Mouse (Mus musculus) forebrain, embryonic 11.5 days (tissue): Measurements from ENCODE around the gene 4930558K02Rik. TPM values are rescaled to one million over a fixed set of nuclear protein-coding genes. Genes with fewer than 3 reads are reported as not detected.

Experiments
- ATAC-seq: fragments of 200-750 bp; cut with Nextera tagmentation; replicated peaks from 2 replicates; pipeline ENCODE4 v1.8.0; 2017; ENCODE audit warnings: moderate TSS enrichment; ENCODE audit not compliant: low FRiP score
- DNase-seq: peaks from one replicate; pipeline ENCODE4 v3.0.0-alpha.2; 2017; ENCODE audit warnings: low spot score
- H3K27ac ChIP-seq: fragments of 300-500 bp; sonication (generic); 2 replicates; pipeline ENCODE4 v1.5.1; 2014; ENCODE audit warnings: low read depth, low read length
- H3K27me3 ChIP-seq: fragments of 300-500 bp; sonication (generic); 2 replicates; pipeline ENCODE4 v1.6.1; 2014; ENCODE audit warnings: mild to moderate bottlenecking, low read length, mixed read lengths; ENCODE audit not compliant: control insufficient read depth, insufficient read depth
- H3K36me3 ChIP-seq: fragments of 300-500 bp; sonication (generic); 2 replicates; pipeline ENCODE4 v1.6.1; 2014; ENCODE audit warnings: mild to moderate bottlenecking, low read length, moderate library complexity, mixed read lengths; ENCODE audit not compliant: control insufficient read depth, insufficient read depth
- H3K4me1 ChIP-seq: fragments of 300-500 bp; sonication (generic); replicated peaks from 2 replicates; pipeline ENCODE4 v1.6.1; 2014; ENCODE audit warnings: low read length, mixed read lengths; ENCODE audit not compliant: control insufficient read depth, insufficient read depth
- H3K4me2 ChIP-seq: fragments of 300-500 bp; sonication (generic); 2 replicates; pipeline ENCODE4 v1.6.1; 2014; ENCODE audit warnings: low read depth, mild to moderate bottlenecking, low read length, moderate library complexity, mixed read lengths; ENCODE audit not compliant: severe bottlenecking
- H3K4me3 ChIP-seq: fragments of 300-500 bp; sonication (generic); 2 replicates; pipeline ENCODE4 v1.5.1; 2014; ENCODE audit warnings: low read depth, low read length
- H3K9ac ChIP-seq: fragments of 300-500 bp; sonication (generic); 2 replicates; pipeline ENCODE4 v1.6.1; 2014; ENCODE audit warnings: low read length
- H3K9me3 ChIP-seq: fragments of 300-500 bp; sonication (generic); 2 replicates; pipeline ENCODE4 v1.6.1; 2016; ENCODE audit warnings: low read length, mixed read lengths; ENCODE audit not compliant: control insufficient read depth
- WGBS: fragments of 180-500 bp; shearing (Covaris S2); extraction: QIAGEN DNeasy Blood & Tissue Kit; methylation state at CpG from one replicate; pipeline ENCODE4 v1.1.7; 2014; 5-methylcytosine and 5-hydroxymethylcytosine counted together
- polyA plus RNA-seq: library from polyadenylated mRNA; unstranded; fragments of >200 nt; fragmentation: Nextera tagmentation; extraction: Ambion mirVana; gene quantifications from 2 replicates; pipeline ENCODE4 v1.2.1, GENCODE M21; 2014

4930558K02Rik gene
- polyA plus RNA-seq = not detected in 2 replicates

GRCm38 (mm10) chr1:161979536-161979935 lies at the start of gene 4930558K02Rik:
Gene 4930558K02Rik, minus strand, starts transcription at chr1:161979636.
- no peaks in the 10 kb centered on the region for H3K4me1 ChIP-seq
- H3K27me3 ChIP-seq = no peaks in the 10 kb centered on the region
- no peak within 1 kb of the TSS for H3K4me2 ChIP-seq
- no peak for DNase-seq
- ATAC-seq = no peak
- no peak within 1 kb of the TSS for H3K9ac ChIP-seq
- no peaks in the 10 kb centered on the region for H3K9me3 ChIP-seq
- no peak within 1 kb of the TSS for H3K27ac ChIP-seq
- no peak within 1 kb of the TSS for H3K4me3 ChIP-seq
- H3K36me3 ChIP-seq = no peaks in the 10 kb centered on the region
- 67% methylated on average over 1 of the region's 1 CpGs for WGBS

- WGBS = 69% methylated on average over 8 of the region's 8 CpGs
- H3K4me1 ChIP-seq = 0 out of 2 replicates have a peak, but pooled peaks cover 3% of the 10 kb centered on the region
- ATAC-seq = no peak
Measured at GRCm38 (mm10) chr1:162023681-162024270, 44.3 kb upstream of the 4930558K02Rik start.

GRCm38 (mm10) chr1:162020766-162021165 lies 41.3 kb upstream of the 4930558K02Rik start:
- no peak overlapping the region for H3K4me2 ChIP-seq
- peaks cover 4% of the 10 kb centered on the region; the same call in 1 of the 2 replicates for H3K4me1 ChIP-seq
- no peak overlapping the region for H3K4me3 ChIP-seq
- 69% methylated on average over 4 of the region's 4 CpGs for WGBS
- H3K36me3 ChIP-seq = no peaks in the 10 kb centered on the region
- H3K27me3 ChIP-seq = no peaks in the 10 kb centered on the region
- ATAC-seq (no peak), DNase-seq (no peak)
- H3K9me3 ChIP-seq = no peaks in the 10 kb centered on the region
- H3K27ac ChIP-seq = no peak overlapping the region
- H3K9ac ChIP-seq = no peak overlapping the region

More at GRCm38 (mm10) chr1:162023681-162024270, 44.3 kb upstream of the 4930558K02Rik start:
- Histone ChIP-seq H3K4me3 (no peak overlapping the region), H3K9me3 (no peaks in the 10 kb centered on the region), H3K27me3 (no peaks in the 10 kb centered on the region), H3K27ac (no peak overlapping the region), H3K36me3 (no peaks in the 10 kb centered on the region), H3K9ac (no peak overlapping the region), H3K4me2 (no peak overlapping the region)
- no peak for DNase-seq

- Histone ChIP-seq H3K27ac (no peak overlapping the region), H3K9ac (no peak overlapping the region), H3K27me3 (no peaks in the 10 kb centered on the region), H3K9me3 (no peaks in the 10 kb centered on the region), H3K4me1 (peaks cover 4% of the 10 kb centered on the region; the same call in 1 of the 2 replicates), H3K4me3 (no peak overlapping the region), H3K36me3 (no peaks in the 10 kb centered on the region), H3K4me2 (no peak overlapping the region)
- DNase-seq (no peak), ATAC-seq (no peak)
- WGBS = 56% methylated on average over 7 of the region's 7 CpGs
Measured at GRCm38 (mm10) chr1:162020303-162020731, 40.9 kb upstream of the 4930558K02Rik start.

GRCm38 (mm10) chr1:162018601-162018977 lies 39.2 kb upstream of the 4930558K02Rik start:
- DNase-seq (no peak), ATAC-seq (no peak)
- no peaks in the 10 kb centered on the region for H3K9me3 ChIP-seq
- H3K36me3 ChIP-seq = no peaks in the 10 kb centered on the region
- no peak overlapping the region for H3K9ac ChIP-seq
- H3K4me1 ChIP-seq = peaks cover 4% of the 10 kb centered on the region; the same call in 1 of the 2 replicates
- no peak overlapping the region for H3K27ac ChIP-seq
- no peaks in the 10 kb centered on the region for H3K27me3 ChIP-seq
- 87% methylated on average over 6 of the region's 6 CpGs for WGBS
- H3K4me2 ChIP-seq = no peak overlapping the region
- no peak overlapping the region for H3K4me3 ChIP-seq

DNA sequence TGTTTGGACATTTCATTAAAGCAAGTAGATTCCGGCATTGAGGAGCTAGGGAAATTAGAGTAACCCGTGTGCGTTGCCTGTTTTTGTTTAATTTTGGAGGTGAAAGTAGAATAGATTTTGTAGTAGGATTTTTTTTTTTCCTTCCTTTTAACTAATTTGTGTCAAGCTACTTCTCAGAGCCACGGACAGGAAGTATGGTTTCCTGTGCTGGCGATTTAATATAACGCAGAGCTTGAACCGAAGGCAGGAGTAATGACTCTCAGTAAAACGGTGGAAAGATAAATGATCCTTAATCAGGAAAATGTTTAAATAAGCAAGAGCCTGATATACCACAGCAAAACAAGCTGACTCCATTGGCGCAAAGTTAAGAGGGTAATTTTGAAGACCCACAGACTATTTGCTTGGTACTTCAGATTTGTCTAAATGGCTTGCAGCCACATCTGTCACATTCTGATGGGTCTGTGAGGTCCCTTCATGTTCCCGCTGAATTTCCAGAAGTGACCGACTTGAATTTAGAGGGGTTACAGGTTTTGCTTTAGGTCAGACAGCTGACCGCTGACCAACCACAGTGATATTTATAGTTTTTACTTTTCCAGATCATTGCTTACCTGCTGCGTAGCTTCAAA lies 38.7 kb upstream of the 4930558K02Rik start:
- ATAC-seq = no peak
- Histone ChIP-seq H3K9ac (no peak overlapping the region), H3K4me2 (no peak overlapping the region), H3K36me3 (no peaks in the 10 kb centered on the region), H3K9me3 (no peaks in the 10 kb centered on the region), H3K27me3 (no peaks in the 10 kb centered on the region), H3K4me3 (no peak overlapping the region), H3K4me1 (peaks cover 4% of the 10 kb centered on the region; the same call in 1 of the 2 replicates), H3K27ac (no peak overlapping the region)
- DNase-seq = no peak
- 85% methylated on average over 13 of the region's 13 CpGs for whole genome bisulfite sequencing

DNA sequence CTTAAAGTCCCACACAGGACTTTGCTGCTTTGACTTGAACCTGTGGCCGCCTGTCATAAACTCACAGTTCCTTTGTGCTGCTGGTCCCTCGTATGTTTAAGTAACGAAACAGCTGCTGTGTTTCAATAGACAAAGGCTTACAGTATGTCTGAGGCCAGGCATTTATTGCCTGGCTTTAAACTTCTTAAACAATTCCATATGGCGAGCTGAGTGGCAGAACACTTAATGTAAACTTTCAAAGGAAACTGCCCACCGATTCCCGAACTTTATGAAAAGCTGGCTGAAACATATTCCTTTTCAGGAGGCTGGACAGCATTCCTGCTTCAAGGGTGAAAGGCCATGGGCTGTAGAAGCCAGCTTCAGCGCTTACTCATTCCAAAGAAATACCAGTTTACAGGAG lies 37.5 kb upstream of the 4930558K02Rik start:
- H3K9ac ChIP-seq = no peak overlapping the region
- peak overlapping the region; percentile 59; the same call in 1 of the 2 replicates for H3K27ac ChIP-seq
- no peaks in the 10 kb centered on the region for H3K9me3 ChIP-seq
- no peaks in the 10 kb centered on the region for H3K27me3 ChIP-seq
- H3K36me3 ChIP-seq = no peaks in the 10 kb centered on the region
- ATAC-seq = no peak
- WGBS = 65% methylated on average over 7 of the region's 7 CpGs
- peaks cover 4% of the 10 kb centered on the region; the same call in 1 of the 2 replicates for H3K4me1 ChIP-seq
- H3K4me2 ChIP-seq = no peak overlapping the region
- no peak overlapping the region for H3K4me3 ChIP-seq
- no peak for DNase-seq

DNA sequence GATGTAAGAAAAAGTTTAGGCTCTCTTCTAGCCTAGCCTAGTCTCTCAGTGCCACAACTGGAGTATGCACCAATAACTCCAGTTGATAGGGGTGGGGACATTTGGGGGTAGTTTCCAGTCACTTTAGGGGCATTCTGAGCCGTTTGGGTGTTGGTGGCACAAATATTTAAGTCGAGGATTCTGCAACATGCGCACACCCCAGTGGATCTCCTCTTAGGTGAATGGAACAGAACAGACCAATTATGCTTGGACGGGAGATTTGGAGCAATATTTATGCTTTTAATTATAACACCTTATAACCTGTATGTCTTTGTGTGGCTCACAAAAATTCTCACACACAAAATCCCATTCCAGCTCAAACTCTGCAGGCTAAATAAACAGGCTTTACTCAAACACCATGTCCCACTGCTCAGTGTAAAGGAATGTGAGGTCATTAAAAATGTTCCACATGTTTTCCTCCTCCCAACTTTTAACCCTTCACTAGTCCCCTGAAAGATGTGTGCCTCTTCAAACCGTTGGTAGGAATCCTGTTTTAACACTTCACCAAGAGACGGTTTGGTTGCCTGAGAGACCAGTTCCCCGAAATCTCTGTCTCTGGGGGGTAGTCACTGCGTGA lies 35.9 kb upstream of the 4930558K02Rik start:
- 73% methylated on average over 8 of the region's 8 CpGs for WGBS
- H3K4me2 ChIP-seq = no peak overlapping the region
- H3K9ac ChIP-seq = no peak overlapping the region
- H3K4me3 ChIP-seq = no peak overlapping the region
- no peaks in the 10 kb centered on the region for H3K9me3 ChIP-seq
- H3K4me1 ChIP-seq = peaks cover 4% of the 10 kb centered on the region; the same call in 1 of the 2 replicates
- ATAC-seq (no peak), DNase-seq (no peak)
- no peaks in the 10 kb centered on the region for H3K27me3 ChIP-seq
- H3K36me3 ChIP-seq = no peaks in the 10 kb centered on the region
- no peak overlapping the region for H3K27ac ChIP-seq
